Mouse (Mus musculus) forebrain, postnatal 0 days (tissue): ENCODE results near the gene Akr1b7. TPM values are rescaled to one million over a fixed set of nuclear protein-coding genes. Genes with fewer than 3 reads are reported as not detected.

Experiments used
- ATAC-seq: fragments of 200-750 bp; cut with Nextera tagmentation; 2 replicates; pipeline ENCODE4 v1.8.0; 2017; ENCODE audit warnings: mild to moderate bottlenecking, moderate library complexity
- DNase-seq: peaks from one replicate; pipeline ENCODE4 v3.0.0-alpha.2; 2015
- H3K27ac ChIP-seq: fragments of 300-500 bp; sonication (generic); 2 replicates; pipeline ENCODE4 v1.5.1; 2014; ENCODE audit warnings: low read depth, mild to moderate bottlenecking, antibody characterized with exemption, low read length, moderate library complexity, mixed read lengths
- H3K27me3 ChIP-seq: fragments of 300-500 bp; sonication (generic); 2 replicates; pipeline ENCODE4 v1.6.1; 2014; ENCODE audit warnings: mild to moderate bottlenecking, low read length, mixed read lengths; ENCODE audit not compliant: insufficient read depth
- H3K36me3 ChIP-seq: fragments of 300-500 bp; sonication (generic); 2 replicates; pipeline ENCODE4 v1.6.1; 2014; ENCODE audit warnings: mild to moderate bottlenecking, moderate library complexity; ENCODE audit not compliant: insufficient read depth
- H3K4me1 ChIP-seq: fragments of 300-500 bp; sonication (generic); 2 replicates; pipeline ENCODE4 v1.6.1; 2014; ENCODE audit warnings: antibody characterized with exemption; ENCODE audit not compliant: insufficient read depth
- H3K4me2 ChIP-seq: fragments of 300-500 bp; sonication (generic); 2 replicates; pipeline ENCODE4 v1.6.1; 2014; ENCODE audit warnings: low read depth, mild to moderate bottlenecking, moderate library complexity
- H3K4me3 ChIP-seq: fragments of 300-500 bp; sonication (generic); 2 replicates; pipeline ENCODE4 v1.5.1; 2014; ENCODE audit warnings: low read depth, low read length, mixed read lengths
- H3K9ac ChIP-seq: fragments of 300-500 bp; sonication (generic); 2 replicates; pipeline ENCODE4 v1.6.1; 2014; ENCODE audit warnings: mild to moderate bottlenecking
- H3K9me3 ChIP-seq: fragments of 300-500 bp; sonication (generic); 2 replicates; pipeline ENCODE4 v1.6.1; 2016; ENCODE audit warnings: low read length
- CTCF ChIP-seq: sonication (generic); IDR thresholded peaks from 2 replicates; pipeline ENCODE4 v1.5.1; 2016; ENCODE audit warnings: antibody characterized with exemption, control low read depth, low read depth
- WGBS: fragments of 180-500 bp; shearing (Covaris S2); extraction: QIAGEN DNeasy Blood & Tissue Kit; methylation state at CpG from one replicate; pipeline ENCODE4 v1.1.7; 2014; 5-methylcytosine and 5-hydroxymethylcytosine counted together
- polyA plus RNA-seq: library from polyadenylated mRNA; unstranded; fragments of >200 nt; fragmentation: Nextera tagmentation; extraction: Ambion mirVana; gene quantifications from 2 replicates; pipeline ENCODE4 v1.2.1, GENCODE M21; 2015
- total RNA-seq: library from RNA; depleted of rRNA; stranded (reverse); fragments of >200 nt; gene quantifications from 2 replicates; pipeline ENCODE4 v1.2.3, GENCODE M21; 2014

Akr1b7 gene
- total and polyA plus RNA-seq, 2 experiments from 2014 or later: 0.19 TPM; not detected in 1

DNA sequence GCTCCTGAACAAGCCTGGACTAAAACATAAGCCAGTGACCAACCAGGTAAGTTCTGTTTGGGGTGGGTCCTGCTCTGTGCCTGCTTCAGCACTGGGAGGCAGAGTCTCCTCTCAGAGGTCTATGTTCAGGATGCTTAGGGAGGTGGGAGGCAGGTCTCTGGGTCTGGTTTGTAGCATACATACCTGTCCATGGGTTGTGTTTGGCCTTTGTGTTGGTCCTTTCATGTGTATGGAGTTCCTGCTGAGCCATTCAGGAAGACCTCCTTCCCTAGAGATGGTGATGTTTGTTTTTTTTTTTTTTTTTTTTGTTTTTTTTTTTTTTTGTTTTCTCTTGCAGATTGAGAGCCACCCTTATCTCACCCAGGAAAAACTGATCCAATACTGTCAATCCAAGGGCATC is 6.9 kb downstream of the Akr1b7 start:
- Histone ChIP-seq H3K4me3 (no peak overlapping the region), H3K27ac (no peak overlapping the region), H3K9ac (no peak overlapping the region), H3K36me3 (no peaks in the 10 kb centered on the region), H3K4me1 (no peaks in the 10 kb centered on the region), H3K9me3 (no peaks in the 10 kb centered on the region), H3K27me3 (no peaks in the 10 kb centered on the region), H3K4me2 (no peak overlapping the region)
- no peak for DNase-seq
- no peak for TF ChIP-seq CTCF
- ATAC-seq: no peak

GRCm38 (mm10) chr6:34439006-34439405 is 26.9 kb downstream of the Akr1b7 start:
- Histone ChIP-seq H3K9me3 (no peaks in the 10 kb centered on the region), H3K4me1 (no peaks in the 10 kb centered on the region), H3K36me3 (no peaks in the 10 kb centered on the region), H3K27me3 (no peaks in the 10 kb centered on the region), H3K4me3 (no peak overlapping the region), H3K4me2 (no peak overlapping the region), H3K27ac (no peak overlapping the region), H3K9ac (no peak overlapping the region)
- ATAC-seq: no peak
- no peak for TF ChIP-seq CTCF
- WGBS: 53% methylated on average over 2 of the region's 2 CpGs
- no peak for DNase-seq

GRCm38 (mm10) chr6:34441556-34442257 is 29.6 kb downstream of the Akr1b7 start:
- no peak for ATAC-seq

GRCm38 (mm10) chr6:34443791-34444190 is 31.7 kb downstream of the Akr1b7 start:
- TF ChIP-seq CTCF: no peak
- H3K9me3 ChIP-seq: no peaks in the 10 kb centered on the region
- no peak overlapping the region for H3K27ac ChIP-seq
- H3K4me3 ChIP-seq: no peak overlapping the region
- WGBS: 81% methylated on average over 2 of the region's 2 CpGs
- no peak overlapping the region for H3K9ac ChIP-seq
- no peak for DNase-seq
- no peak for ATAC-seq
- no peaks in the 10 kb centered on the region for H3K36me3 ChIP-seq
- H3K4me2 ChIP-seq: no peak overlapping the region
- no peaks in the 10 kb centered on the region for H3K27me3 ChIP-seq
- no peaks in the 10 kb centered on the region for H3K4me1 ChIP-seq

More at GRCm38 (mm10) chr6:34441556-34442257, 29.6 kb downstream of the Akr1b7 start:
- no peak for TF ChIP-seq CTCF
- Histone ChIP-seq H3K9ac (no peak overlapping the region), H3K4me3 (no peak overlapping the region), H3K4me1 (no peaks in the 10 kb centered on the region), H3K36me3 (no peaks in the 10 kb centered on the region), H3K27ac (no peak overlapping the region), H3K27me3 (no peaks in the 10 kb centered on the region), H3K9me3 (no peaks in the 10 kb centered on the region), H3K4me2 (no peak overlapping the region)
- no peak for DNase-seq
- 70% methylated on average over 9 of the region's 9 CpGs for WGBS

DNA sequence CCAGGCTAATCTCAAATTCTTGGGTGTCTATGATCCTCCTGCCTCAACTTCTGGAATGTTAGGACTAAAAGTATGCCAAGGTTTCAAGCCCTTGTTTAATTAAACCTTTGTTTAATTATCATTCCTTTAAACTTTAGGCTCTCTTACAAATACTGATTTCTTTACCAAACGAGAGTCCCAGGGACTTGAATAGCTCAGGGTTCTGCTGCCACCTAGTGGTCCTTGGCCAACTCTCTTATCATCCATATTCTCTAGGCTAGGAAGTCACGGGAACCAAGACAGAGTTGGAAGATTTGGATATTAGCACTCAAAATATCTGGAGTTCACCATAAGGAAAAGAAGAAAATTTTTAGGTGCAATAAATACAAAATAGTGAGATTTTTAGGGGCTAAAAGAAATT is 35.8 kb downstream of the Akr1b7 start:
- WGBS: 5% methylated on average over 2 of the region's 2 CpGs
- ATAC-seq: peak; percentile 74; the same call in 1 of the 2 replicates
- H3K9me3 ChIP-seq: no peaks in the 10 kb centered on the region
- TF ChIP-seq CTCF: peak; percentile 89
- no peak overlapping the region for H3K4me3 ChIP-seq
- H3K36me3 ChIP-seq: no peaks in the 10 kb centered on the region
- peak; percentile 85 for DNase-seq
- H3K27me3 ChIP-seq: no peaks in the 10 kb centered on the region
- H3K27ac ChIP-seq: no peak overlapping the region
- H3K4me2 ChIP-seq: no peak overlapping the region
- no peaks in the 10 kb centered on the region for H3K4me1 ChIP-seq
- H3K9ac ChIP-seq: no peak overlapping the region

DNA sequence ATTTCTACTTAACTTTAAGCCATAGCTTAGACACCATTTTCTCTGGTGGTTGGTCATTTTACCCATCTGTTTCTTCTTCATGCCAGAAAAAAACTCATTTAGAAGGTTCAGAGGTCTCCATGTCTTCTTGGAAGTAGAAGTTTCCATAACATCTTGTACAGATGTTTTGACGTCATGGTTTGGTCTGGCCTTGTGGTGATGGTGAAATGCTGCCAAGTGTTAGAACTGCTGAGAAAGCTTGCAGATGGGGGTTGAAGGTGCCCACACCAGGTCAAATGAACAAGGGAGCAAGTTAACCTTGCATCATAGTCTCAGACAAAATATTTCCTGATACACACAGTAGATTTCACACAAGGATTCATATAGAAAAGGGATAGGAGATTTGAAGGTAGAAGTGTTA is 36.6 kb downstream of the Akr1b7 start:
- Histone ChIP-seq H3K36me3 (no peaks in the 10 kb centered on the region), H3K4me2 (no peak overlapping the region), H3K27me3 (no peaks in the 10 kb centered on the region), H3K27ac (no peak overlapping the region), H3K9me3 (no peaks in the 10 kb centered on the region), H3K4me3 (no peak overlapping the region), H3K9ac (no peak overlapping the region), H3K4me1 (no peaks in the 10 kb centered on the region)
- TF ChIP-seq CTCF: no peak
- ATAC-seq: no peak
- WGBS: 80% methylated on average over 1 of the region's 1 CpGs
- DNase-seq: no peak

DNA sequence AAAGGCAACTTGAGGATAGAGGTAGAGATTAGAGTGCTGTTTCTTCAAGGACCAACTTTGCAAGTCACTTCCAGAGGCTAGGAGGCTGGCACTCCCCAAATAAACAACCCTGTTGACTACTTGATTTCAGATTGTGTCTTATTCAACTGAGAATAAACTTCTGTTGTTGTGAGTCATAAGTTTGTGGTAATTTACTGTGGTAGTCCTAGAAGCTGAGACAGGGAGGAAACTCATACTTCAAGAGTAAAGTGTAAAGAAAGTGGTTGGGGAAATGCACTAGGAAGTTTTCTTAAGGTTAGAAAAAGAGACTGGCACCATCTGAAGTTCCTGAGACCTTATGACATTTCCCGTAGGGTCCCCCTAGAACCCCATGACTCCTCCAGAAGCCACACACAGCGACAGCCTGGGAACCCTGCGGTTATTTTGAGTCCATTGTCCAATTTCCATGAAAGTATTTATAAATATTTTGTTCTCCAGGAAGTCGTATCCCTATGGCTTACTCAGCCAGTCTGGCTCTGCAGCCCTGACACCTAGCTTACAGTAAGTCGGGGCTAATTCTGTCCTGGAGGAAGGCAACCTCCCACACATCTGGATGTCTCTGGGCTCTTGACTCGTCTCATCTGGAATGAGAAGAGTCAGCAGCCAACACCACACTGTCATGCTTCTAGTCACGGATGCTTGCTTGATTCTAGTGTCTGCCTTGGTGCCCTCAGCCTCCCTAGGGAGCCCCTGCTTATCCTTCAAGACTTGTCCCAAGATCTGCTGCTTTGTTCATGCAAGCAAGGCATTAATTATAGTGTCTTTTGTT is 41.0 kb downstream of the Akr1b7 start:
- WGBS: 69% methylated on average over 7 of the region's 7 CpGs
- no peaks in the 10 kb centered on the region for H3K4me1 ChIP-seq
- no peaks in the 10 kb centered on the region for H3K36me3 ChIP-seq
- DNase-seq: no peak
- H3K27me3 ChIP-seq: no peaks in the 10 kb centered on the region
- no peak overlapping the region for H3K4me2 ChIP-seq
- H3K9me3 ChIP-seq: no peaks in the 10 kb centered on the region
- no peak overlapping the region for H3K4me3 ChIP-seq
- no peak overlapping the region for H3K9ac ChIP-seq
- TF ChIP-seq CTCF: no peak
- no peak for ATAC-seq
- no peak overlapping the region for H3K27ac ChIP-seq
